Mouse (Mus musculus): ENCODE measurements around the gene Rps27a. TPM values are rescaled to one million over a fixed set of nuclear protein-coding genes. Genes with fewer than 3 reads are reported as not detected.

Gene Rps27a
- total and polyA plus RNA-seq, 3 experiments: 560 to 2,403 (median 1,339) TPM

GRCm38 (mm10) chr11:29571536-29571935 lies 23.6 kb upstream of the Rps27a start:
- Histone ChIP-seq H3K79me2 (ENCODE audit: control insufficient read depth, insufficient read depth, low read length, poor library complexity) (no peaks in the 10 kb centered on the region), H3K4me1 (ENCODE audit: control insufficient read depth in 1 of 2, insufficient read depth in 2 of 2, low read length in 2 of 2) (no peaks in the 10 kb centered on the region), H3K9me3 (replicated peaks; ENCODE audit: insufficient read depth, low read length) (no peaks in the 10 kb centered on the region), H3K27me3 (ENCODE audit: control insufficient read depth in 1 of 2, insufficient read depth in 2 of 2, low read length in 2 of 2) (peaks cover 0 to 1% of the 10 kb centered on the region in 2 experiments; a peak in 1 of 4 replicates), H3K36me3 (ENCODE audit: control insufficient read depth in 1 of 2, insufficient read depth in 2 of 2, low read length in 2 of 2) (no peaks in the 10 kb centered on the region), H3K4me3 (ENCODE audit: control insufficient read depth in 1 of 2, insufficient read depth in 1 of 2, low read depth in 2 of 2, low read length in 2 of 2) (no peak overlapping the region), H3K27ac (ENCODE audit: control insufficient read depth, low read depth, low read length) (no peak overlapping the region), H3K9ac (ENCODE audit: control insufficient read depth, low read depth, low read length, poor library complexity, severe bottlenecking) (no peak overlapping the region)
- no peak for DNase-seq (ENCODE audit: low read depth, low spot score)
- TF ChIP-seq ZMIZ1 (IDR thresholded peaks at IDR 0.05; ENCODE audit: low read depth, low read length) (no peak), USF1 (IDR thresholded peaks at IDR 0.05; ENCODE audit: low read depth, low read length) (no peak), RAD21 (IDR thresholded peaks at IDR 0.05; ENCODE audit: low read depth, low read length) (no peak)

- no peaks in the 10 kb centered on the region for H3K79me2 ChIP-seq (ENCODE audit: control insufficient read depth, insufficient read depth, low read length, poor library complexity)
- no peak for DNase-seq (ENCODE audit: low read depth, low spot score)
- no peaks in the 10 kb centered on the region for H3K4me1 ChIP-seq (ENCODE audit: control insufficient read depth in 1 of 2, insufficient read depth in 2 of 2, low read length in 2 of 2)
- H3K4me3 ChIP-seq (ENCODE audit: control insufficient read depth in 1 of 2, insufficient read depth in 1 of 2, low read depth in 2 of 2, low read length in 2 of 2): no peak overlapping the region
- H3K27ac ChIP-seq (ENCODE audit: control insufficient read depth, low read depth, low read length): no peak overlapping the region
- H3K36me3 ChIP-seq (ENCODE audit: control insufficient read depth in 1 of 2, insufficient read depth in 2 of 2, low read length in 2 of 2): no peaks in the 10 kb centered on the region
- no peak overlapping the region for H3K9ac ChIP-seq (ENCODE audit: control insufficient read depth, low read depth, low read length, poor library complexity, severe bottlenecking)
- no peaks in the 10 kb centered on the region for H3K9me3 ChIP-seq (replicated peaks; ENCODE audit: insufficient read depth, low read length)
- no peaks in the 10 kb centered on the region for H3K27me3 ChIP-seq (ENCODE audit: control insufficient read depth in 1 of 2, insufficient read depth in 2 of 2, low read length in 2 of 2)
- TF ChIP-seq RCOR1 (IDR thresholded peaks at IDR 0.05; ENCODE audit: low read depth, low read length) (no peak), ELF1 (IDR thresholded peaks at IDR 0.05; ENCODE audit: low read depth, low read length) (no peak), TCF12 (IDR thresholded peaks at IDR 0.05; ENCODE audit: low read depth, low read length) (no peak), ZNF384 (IDR thresholded peaks at IDR 0.05; ENCODE audit: low read depth, low read length) (no peak), MAX (IDR thresholded peaks at IDR 0.05; ENCODE audit: low read length) (no peak), SMC3 (IDR thresholded peaks at IDR 0.05; ENCODE audit: low read depth, low read length) (no peak), MYC (IDR thresholded peaks at IDR 0.05; ENCODE audit: low read depth, low read length) (no peak), POLR2AphosphoS5 (IDR thresholded peaks at IDR 0.05; ENCODE audit: borderline replicate concordance, low read depth, low read length) (no peak), TAL1 (IDR thresholded peaks at IDR 0.05; ENCODE audit: low read length) (no peak), ETS1 (IDR thresholded peaks at IDR 0.05; ENCODE audit: low read depth, low read length) (no peak), KAT2A (conservative IDR thresholded peaks at IDR 0.05; ENCODE audit: low read depth, low read length) (no peak), USF1 (IDR thresholded peaks at IDR 0.05; ENCODE audit: low read depth, low read length) (no peak), ZMIZ1 (IDR thresholded peaks at IDR 0.05; ENCODE audit: low read depth, low read length) (no peak)
Observed at GRCm38 (mm10) chr11:29563406-29563805, 15.5 kb upstream of the Rps27a start.

- no peak overlapping the region for H3K9ac ChIP-seq (ENCODE audit: control insufficient read depth, low read depth, low read length, poor library complexity, severe bottlenecking)
- H3K27ac ChIP-seq (ENCODE audit: control insufficient read depth, low read depth, low read length): no peak overlapping the region
Observed at GRCm38 (mm10) chr11:29560990-29561389, 13.1 kb upstream of the Rps27a start.

More at GRCm38 (mm10) chr11:29560990-29561389, 13.1 kb upstream of the Rps27a start:
- H3K36me3 ChIP-seq (ENCODE audit: control insufficient read depth in 1 of 2, insufficient read depth in 2 of 2, low read length in 2 of 2): no peaks in the 10 kb centered on the region
- no peak for DNase-seq (ENCODE audit: low read depth, low spot score)
- no peaks in the 10 kb centered on the region for H3K79me2 ChIP-seq (ENCODE audit: control insufficient read depth, insufficient read depth, low read length, poor library complexity)
- TF ChIP-seq ZKSCAN1 (IDR thresholded peaks at IDR 0.05; ENCODE audit: low read depth, low read length): no peak
- TF ChIP-seq MXI1 (IDR thresholded peaks at IDR 0.05; ENCODE audit: low read depth, low read length): no peak
- TF ChIP-seq SMC3 (IDR thresholded peaks at IDR 0.05; ENCODE audit: low read depth, low read length): no peak
- TF ChIP-seq CHD1 (IDR thresholded peaks at IDR 0.05; ENCODE audit: low read depth, low read length): no peak
- no peak for TF ChIP-seq RCOR1 (IDR thresholded peaks at IDR 0.05; ENCODE audit: low read depth, low read length)
- no peak for TF ChIP-seq GATA1 (IDR thresholded peaks at IDR 0.05; ENCODE audit: low read depth, low read length)
- no peak for TF ChIP-seq POLR2AphosphoS5 (IDR thresholded peaks at IDR 0.05; ENCODE audit: borderline replicate concordance, low read depth, low read length)
- TF ChIP-seq ZMIZ1 (IDR thresholded peaks at IDR 0.05; ENCODE audit: low read depth, low read length): no peak
- TF ChIP-seq NRF1 (IDR thresholded peaks at IDR 0.05; ENCODE audit: insufficient read depth, low read depth, low read length, poor library complexity, severe bottlenecking): no peak
- TF ChIP-seq MEF2A (IDR thresholded peaks at IDR 0.05; ENCODE audit: extremely low read depth, insufficient replicate concordance, low read depth, low read length, poor library complexity, severe bottlenecking): no peak
- no peaks in the 10 kb centered on the region for H3K27me3 ChIP-seq (ENCODE audit: control insufficient read depth in 1 of 2, insufficient read depth in 2 of 2, low read length in 2 of 2)
- H3K4me1 ChIP-seq (ENCODE audit: control insufficient read depth in 1 of 2, insufficient read depth in 2 of 2, low read length in 2 of 2): no peaks in the 10 kb centered on the region
- no peaks in the 10 kb centered on the region for H3K9me3 ChIP-seq (replicated peaks; ENCODE audit: insufficient read depth, low read length)
- H3K4me3 ChIP-seq (ENCODE audit: control insufficient read depth in 1 of 2, insufficient read depth in 1 of 2, low read depth in 2 of 2, low read length in 2 of 2): no peak overlapping the region
